Mouse (Mus musculus) lung, embryonic 14.5 days (tissue): ENCODE measurements around the gene Mxra7. TPM values are rescaled to one million over a fixed set of nuclear protein-coding genes. Genes with fewer than 3 reads are reported as not detected.

Experiments used
- ATAC-seq: fragments of 200-750 bp; cut with Nextera tagmentation; 2 replicates; pipeline ENCODE4 v1.8.0; 2017; ENCODE audit warnings: mild to moderate bottlenecking, moderate TSS enrichment, moderate library complexity; ENCODE audit not compliant: insufficient read depth
- DNase-seq: peaks from one replicate; pipeline ENCODE4 v3.0.0-alpha.2; 2015
- H3K27ac ChIP-seq: fragments of 300-500 bp; sonication (generic); 2 replicates; pipeline ENCODE4 v1.5.1; 2014; ENCODE audit warnings: low read depth, mild to moderate bottlenecking, moderate library complexity
- H3K27me3 ChIP-seq: fragments of 300-500 bp; sonication (generic); 2 replicates; pipeline ENCODE4 v1.6.1; 2014; ENCODE audit warnings: low read length, control low read depth; ENCODE audit not compliant: insufficient read depth
- H3K36me3 ChIP-seq: fragments of 300-500 bp; sonication (generic); 2 replicates; pipeline ENCODE4 v1.6.1; 2014; ENCODE audit warnings: control low read depth; ENCODE audit not compliant: insufficient read depth
- H3K4me1 ChIP-seq: fragments of 300-500 bp; sonication (generic); 2 replicates; pipeline ENCODE4 v1.6.1; 2014; ENCODE audit warnings: antibody characterized with exemption, control low read depth; ENCODE audit not compliant: insufficient read depth
- H3K4me2 ChIP-seq: fragments of 300-500 bp; sonication (generic); 2 replicates; pipeline ENCODE4 v1.6.1; 2014; ENCODE audit warnings: mild to moderate bottlenecking
- H3K4me3 ChIP-seq: fragments of 300-500 bp; sonication (generic); 2 replicates; pipeline ENCODE4 v1.5.1; 2014; ENCODE audit warnings: low read depth, low read length
- H3K9ac ChIP-seq: fragments of 300-500 bp; sonication (generic); 2 replicates; pipeline ENCODE4 v1.6.1; 2014
- H3K9me3 ChIP-seq: fragments of 300-500 bp; sonication (generic); 2 replicates; pipeline ENCODE4 v1.6.1; 2016; ENCODE audit warnings: low read depth, low read length, control low read depth
- CTCF ChIP-seq: IDR thresholded peaks from 2 replicates; pipeline ENCODE4 v1.5.1; 2016; ENCODE audit warnings: antibody characterized with exemption, low read depth
- WGBS: fragments of 180-500 bp; shearing (Covaris S2); extraction: QIAGEN DNeasy Blood & Tissue Kit; methylation state at CpG from one replicate; pipeline ENCODE4 v1.1.7; 2014; 5-methylcytosine and 5-hydroxymethylcytosine counted together
- polyA plus RNA-seq: library from polyadenylated mRNA; unstranded; fragments of >200 nt; fragmentation: Nextera tagmentation; extraction: Ambion mirVana; gene quantifications from 2 replicates; pipeline ENCODE4 v1.2.1, GENCODE M21; 2014

Gene Mxra7
- polyA plus RNA-seq, 1 experiment from 2014 or later, result 15.9 TPM

- H3K27me3 ChIP-seq, result no peaks in the 10 kb centered on the region
- ATAC-seq (no peak), DNase-seq (peak; percentile 57)
- 62% methylated on average over 15 of the region's 15 CpGs for whole genome bisulfite sequencing
- H3K4me3 ChIP-seq, result no peak overlapping the region
- no peaks in the 10 kb centered on the region for H3K4me1 ChIP-seq
- 0 out of 2 replicates have a peak, but pooled peaks cover 5% of the 10 kb centered on the region for H3K36me3 ChIP-seq
- H3K27ac ChIP-seq, result no peak overlapping the region
- TF ChIP-seq CTCF, result no peak
- no peak overlapping the region for H3K9ac ChIP-seq
- H3K9me3 ChIP-seq, result no peaks in the 10 kb centered on the region
- H3K4me2 ChIP-seq, result no peak overlapping the region
Measured at GRCm38 (mm10) chr11:116806136-116807071, 21.4 kb downstream of the Mxra7 start.

DNA sequence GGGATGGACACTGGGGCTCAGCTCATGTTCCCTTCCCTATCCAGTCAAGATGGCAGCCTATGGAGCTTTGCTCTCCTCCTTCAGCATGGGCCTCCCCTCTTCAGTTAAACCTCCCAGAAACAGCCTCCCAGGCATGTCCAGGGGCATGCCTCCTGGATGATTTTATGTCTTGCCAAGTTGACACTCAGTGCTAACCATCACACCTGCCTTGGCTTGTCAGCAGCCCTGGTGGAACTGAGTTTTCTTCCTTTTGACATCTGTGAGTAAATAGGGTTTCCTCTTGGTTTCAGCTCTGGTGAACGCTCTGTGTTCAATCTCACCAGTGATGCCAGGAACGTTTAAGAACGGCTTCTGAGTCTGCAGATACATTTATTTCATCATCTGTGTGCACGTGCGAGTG lies 25.1 kb downstream of the Mxra7 start:
- ATAC-seq (no peak), DNase-seq (no peak)
- Histone ChIP-seq H3K27me3 (no peaks in the 10 kb centered on the region), H3K4me2 (no peak overlapping the region), H3K9ac (no peak overlapping the region), H3K27ac (no peak overlapping the region), H3K9me3 (no peaks in the 10 kb centered on the region), H3K4me1 (0 out of 2 replicates have a peak, but pooled peaks cover 4% of the 10 kb centered on the region), H3K4me3 (no peak overlapping the region), H3K36me3 (no peaks in the 10 kb centered on the region)
- TF ChIP-seq CTCF, result no peak
- 80% methylated on average over 5 of the region's 5 CpGs for WGBS

GRCm38 (mm10) chr11:116801106-116801505 lies 26.7 kb downstream of the Mxra7 start:
- Histone ChIP-seq H3K4me3 (no peak overlapping the region), H3K27me3 (no peaks in the 10 kb centered on the region), H3K9ac (no peak overlapping the region), H3K27ac (no peak overlapping the region), H3K9me3 (no peaks in the 10 kb centered on the region), H3K4me2 (no peak overlapping the region), H3K4me1 (0 out of 2 replicates have a peak, but pooled peaks cover 4% of the 10 kb centered on the region), H3K36me3 (no peaks in the 10 kb centered on the region)
- ATAC-seq (no peak), DNase-seq (no peak)
- TF ChIP-seq CTCF, result no peak
- WGBS, result 65% methylated on average over 5 of the region's 5 CpGs

DNA sequence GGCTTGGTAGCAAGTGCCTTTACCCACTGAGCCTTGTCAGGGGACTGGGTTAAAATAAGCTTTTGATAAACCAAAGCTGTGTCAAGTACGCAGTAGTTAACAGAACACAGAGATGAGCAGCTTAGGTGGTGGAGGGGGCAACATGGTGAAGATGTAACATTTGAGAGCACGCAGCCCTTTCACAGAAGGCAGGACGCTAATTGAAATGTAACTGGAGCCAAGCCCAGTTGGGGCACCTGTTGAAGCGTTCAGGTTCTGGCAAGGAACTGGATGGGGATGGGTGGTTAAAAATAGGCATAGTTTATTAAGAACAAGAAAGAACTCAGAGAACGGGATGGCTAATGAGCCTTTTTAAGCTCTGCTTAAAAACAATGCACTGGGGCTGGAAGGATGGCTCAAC lies 28.5 kb downstream of the Mxra7 start:
- no peak for DNase-seq
- 82% methylated on average over 5 of the region's 5 CpGs for whole genome bisulfite sequencing

DNA sequence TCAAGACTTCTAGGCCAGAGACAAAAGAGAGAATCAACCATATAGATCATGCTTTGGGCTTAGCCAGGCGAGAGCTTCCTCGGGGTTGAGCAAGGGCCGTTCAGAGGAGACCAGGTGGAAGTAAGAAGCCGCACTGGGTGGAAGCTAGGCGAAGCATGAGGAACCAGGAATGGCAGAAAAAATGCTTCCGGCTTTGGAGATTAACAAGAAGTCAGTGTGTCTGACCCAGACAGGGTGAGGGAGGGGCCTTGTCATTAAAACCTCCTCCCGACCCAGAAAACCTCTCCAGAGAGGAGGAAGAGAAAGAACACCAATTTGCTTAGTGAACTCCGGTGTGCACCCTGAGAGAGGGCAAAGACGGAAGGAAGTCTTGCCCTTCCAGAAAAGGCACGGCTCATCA lies 43.6 kb downstream of the Mxra7 start:
- no peak overlapping the region for H3K27ac ChIP-seq
- H3K9ac ChIP-seq, result no peak overlapping the region
- no peak for TF ChIP-seq CTCF
- no peak overlapping the region for H3K4me2 ChIP-seq
- H3K4me1 ChIP-seq, result no peaks in the 10 kb centered on the region
- DNase-seq (no peak), ATAC-seq (no peak)
- no peaks in the 10 kb centered on the region for H3K36me3 ChIP-seq
- 86% methylated on average over 10 of the region's 10 CpGs for WGBS
- H3K27me3 ChIP-seq, result no peaks in the 10 kb centered on the region
- no peak overlapping the region for H3K4me3 ChIP-seq
- H3K9me3 ChIP-seq, result no peaks in the 10 kb centered on the region

More for the DNA sequence above, 28.5 kb downstream of the Mxra7 start:
- H3K27ac ChIP-seq, result no peak overlapping the region
- TF ChIP-seq CTCF, result no peak
- ATAC-seq, result no peak
- no peaks in the 10 kb centered on the region for H3K9me3 ChIP-seq
- no peak overlapping the region for H3K4me3 ChIP-seq
- H3K4me1 ChIP-seq, result 0 out of 2 replicates have a peak, but pooled peaks cover 4% of the 10 kb centered on the region
- H3K4me2 ChIP-seq, result no peak overlapping the region
- H3K27me3 ChIP-seq, result no peaks in the 10 kb centered on the region
- H3K9ac ChIP-seq, result no peak overlapping the region
- H3K36me3 ChIP-seq, result no peaks in the 10 kb centered on the region

DNA sequence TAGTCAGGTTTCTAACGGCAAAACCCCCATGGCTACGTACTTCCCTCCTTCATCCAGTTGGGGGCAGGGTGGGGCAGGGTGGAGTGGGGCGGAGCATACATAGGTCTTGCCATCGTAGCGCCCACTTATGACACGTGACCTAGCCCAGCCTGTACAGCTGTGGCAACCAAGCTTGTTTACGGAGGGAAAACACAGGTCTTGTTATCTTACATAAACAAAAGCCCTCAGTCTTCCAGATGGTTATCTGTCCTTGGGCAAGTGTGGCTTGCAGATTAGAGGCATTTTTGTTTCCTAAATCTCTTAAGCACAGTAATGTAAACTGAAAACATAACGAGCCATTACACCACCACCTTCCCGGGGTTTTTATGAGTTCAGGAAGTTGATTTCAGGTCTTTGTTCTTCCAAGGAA lies 45.1 kb downstream of the Mxra7 start:
- peak; percentile 71 for DNase-seq
- Histone ChIP-seq H3K36me3 (no peaks in the 10 kb centered on the region), H3K4me2 (no peak overlapping the region), H3K9ac (no peak overlapping the region), H3K4me1 (no peaks in the 10 kb centered on the region), H3K27me3 (no peaks in the 10 kb centered on the region), H3K9me3 (no peaks in the 10 kb centered on the region), H3K27ac (peak overlapping the region; percentile 37; the same call in 1 of the 2 replicates), H3K4me3 (no peak overlapping the region)
- WGBS, result 36% methylated on average over 9 of the region's 9 CpGs
- ATAC-seq, result peak; percentile 58; the same call in 1 of the 2 replicates
- TF ChIP-seq CTCF, result peak; percentile 34; the same call in 1 of the 2 replicates

DNA sequence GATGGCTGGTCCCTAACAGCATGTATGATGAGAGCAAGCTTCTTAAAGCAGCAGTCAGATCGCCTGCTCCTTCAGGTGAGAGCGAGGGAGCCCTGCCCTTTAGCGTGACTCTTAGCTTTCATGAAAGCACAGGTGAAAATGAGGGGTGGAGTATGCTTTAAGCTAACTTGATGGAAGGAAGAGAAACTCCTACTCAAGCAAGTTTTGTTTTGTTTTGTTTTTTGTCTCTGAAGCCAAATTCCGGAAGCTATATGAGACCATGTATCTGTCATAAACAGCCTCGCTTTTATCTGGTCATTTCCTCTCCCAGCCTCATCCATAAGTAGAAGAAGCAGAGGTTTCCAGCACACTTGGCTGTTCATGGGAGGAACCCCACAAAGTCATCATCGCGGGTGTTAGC lies 52.4 kb downstream of the Mxra7 start, which contains the start of gene St6galnac1:
Gene St6galnac1 (minus strand): TSS at position 101 of the 400 bp plus-strand sequence.
- Histone ChIP-seq H3K27ac (no peak within 1 kb of the TSS), H3K4me1 (no peaks in the 10 kb centered on the region), H3K27me3 (no peaks in the 10 kb centered on the region), H3K4me3 (no peak within 1 kb of the TSS), H3K36me3 (no peaks in the 10 kb centered on the region), H3K9me3 (no peaks in the 10 kb centered on the region), H3K4me2 (no peak within 1 kb of the TSS), H3K9ac (no peak within 1 kb of the TSS)
- TF ChIP-seq CTCF, result no peak
- ATAC-seq (no peak), DNase-seq (no peak)
- WGBS, result 74% methylated on average over 7 of the region's 7 CpGs
